In the genomic region with DNA sequence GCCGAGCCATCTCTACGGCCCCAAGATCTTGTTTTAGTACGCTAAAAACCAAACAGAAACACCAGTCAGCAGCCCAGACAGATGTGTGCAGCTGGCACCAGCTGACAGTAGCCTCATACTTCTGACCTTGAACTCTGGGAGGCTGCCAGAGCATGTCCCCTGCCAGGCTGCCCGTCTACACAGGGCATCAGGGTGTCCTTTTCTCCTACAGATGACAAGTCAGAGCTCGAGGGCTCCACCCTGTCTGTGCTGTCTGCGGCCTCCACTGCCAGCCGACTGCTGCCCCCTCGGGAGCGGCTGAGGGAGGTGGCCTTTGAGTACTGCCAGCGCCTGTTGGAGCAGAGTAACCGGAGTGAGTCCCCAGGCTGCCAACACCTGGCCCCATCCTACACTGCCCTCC, we compare ENCODE assay signal across 9 mouse cellular contexts.
"Had no signal": no experiment of that assay in that cellular context is flagged by ENCODE, and none has a peak within 500 bp of the region (broad histone marks: within the 10 kb centered on the region; RNA-seq: fewer than 3 reads in every experiment).

No protein-coding gene starts in this region.

- DNase-seq: kidney, postnatal 36 days; layer of hippocampus, adult 9-11 months; layer of hippocampus, postnatal 36 days; liver, embryonic 13.5 days; lung, adult 18-20 months; lung, postnatal 36 days; right cerebral cortex, postnatal 14 days; thymus, adult 2 months; thymus, postnatal 25 days had no signal
